Mouse (Mus musculus): ENCODE measurements around the gene Kit.

Kit gene

DNA sequence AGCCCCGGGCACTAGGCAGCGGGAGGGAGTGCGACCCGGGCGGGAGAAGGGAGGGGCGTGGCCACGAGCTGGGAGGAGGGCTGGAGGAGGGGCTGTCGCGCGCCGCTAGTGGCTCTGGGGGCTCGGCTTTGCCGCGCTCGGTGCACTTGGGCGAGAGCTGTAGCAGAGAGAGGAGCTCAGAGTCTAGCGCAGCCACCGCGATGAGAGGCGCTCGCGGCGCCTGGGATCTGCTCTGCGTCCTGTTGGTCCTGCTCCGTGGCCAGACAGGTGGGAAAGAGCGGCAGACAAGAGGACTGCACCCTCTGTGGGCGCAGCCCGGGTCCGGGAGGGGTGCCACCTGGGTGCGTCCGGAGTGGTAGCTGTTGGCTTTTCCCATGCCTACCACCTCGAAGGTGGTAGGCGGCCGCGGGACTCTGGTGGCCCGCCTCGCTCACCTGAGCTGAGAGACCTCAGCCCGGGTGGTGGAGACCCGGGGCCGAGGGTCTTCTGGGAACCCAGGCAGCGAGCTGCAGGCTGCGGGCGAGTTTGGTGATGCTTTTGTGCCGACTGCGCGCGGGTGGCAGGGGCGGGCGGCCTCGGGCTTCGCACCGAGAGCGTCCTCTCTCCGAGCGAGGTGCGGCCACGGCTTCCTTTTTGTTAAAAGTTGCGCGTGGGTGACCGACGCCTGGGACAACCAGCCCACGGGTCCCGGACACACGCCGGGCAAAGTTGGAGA is at the start of gene Kit:
Kit (plus strand) TSS at position 65 of the 715 bp plus-strand sequence.
- peak; percentile 91 for DNase-seq (ENCODE audit: low read depth, low spot score)

DNA sequence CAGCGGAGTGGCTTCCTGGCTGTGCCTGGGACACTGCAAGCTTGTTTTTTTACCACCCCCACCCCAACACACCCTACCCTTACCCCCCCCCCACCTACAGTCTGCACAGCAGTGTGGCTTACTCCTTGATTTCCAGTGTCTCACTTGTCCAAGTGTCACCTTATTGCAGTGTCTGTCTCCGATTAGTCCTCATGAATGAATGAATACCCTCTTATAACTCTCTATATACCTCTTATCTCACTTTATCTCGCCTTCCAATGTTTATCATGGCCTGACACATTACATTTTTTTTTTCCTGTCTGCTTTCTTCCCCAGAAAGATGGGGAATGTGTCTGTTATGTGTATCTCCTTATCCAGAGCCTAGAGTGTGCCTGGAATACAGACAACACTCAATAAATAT is 38.6 kb upstream of the Kit start:
- DNase-seq (ENCODE audit: low read depth, low spot score): no peak

DNA sequence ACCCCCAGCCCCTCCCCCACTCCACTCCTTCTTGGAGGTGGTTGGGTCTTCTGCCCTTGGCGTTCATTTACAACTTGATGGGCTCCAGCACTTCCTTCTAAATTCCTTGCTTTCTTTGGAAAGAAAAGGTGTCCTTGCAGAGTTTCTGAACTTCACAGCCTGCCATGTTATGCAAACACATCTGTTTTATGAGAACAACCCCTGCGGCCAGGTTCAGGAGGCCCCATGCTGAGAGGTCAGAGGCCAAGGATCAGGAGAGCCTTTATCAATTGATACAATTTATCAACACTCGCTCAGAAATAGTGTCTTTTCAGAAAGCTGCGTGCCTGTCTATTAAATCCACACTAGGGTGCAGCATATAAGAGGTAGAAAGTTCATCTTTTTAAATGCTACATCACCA is 37.0 kb upstream of the Kit start:
- no peak for DNase-seq (ENCODE audit: low read depth, low spot score)

DNA sequence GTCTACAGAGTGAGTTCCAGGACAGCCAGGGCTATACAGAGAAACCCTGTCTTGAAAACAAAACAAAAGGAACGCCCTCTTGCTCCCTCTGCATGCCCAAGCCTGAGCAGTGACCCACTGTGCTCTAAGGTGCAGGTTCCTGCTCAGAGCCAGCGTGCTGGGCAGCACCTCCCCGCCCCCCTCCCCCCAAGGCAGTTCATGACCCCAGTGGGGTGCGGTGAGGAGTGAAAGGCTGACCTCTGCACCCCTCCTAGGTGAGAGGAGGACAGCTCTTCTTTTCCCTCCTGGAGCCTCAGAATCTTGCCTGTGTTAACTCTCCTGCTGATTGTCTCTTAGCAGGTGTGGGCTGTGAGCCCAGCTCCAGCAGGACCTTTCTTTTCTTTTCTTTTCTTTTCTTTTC is 36.3 kb upstream of the Kit start:
- no peak for DNase-seq (ENCODE audit: low read depth, low spot score)

DNA sequence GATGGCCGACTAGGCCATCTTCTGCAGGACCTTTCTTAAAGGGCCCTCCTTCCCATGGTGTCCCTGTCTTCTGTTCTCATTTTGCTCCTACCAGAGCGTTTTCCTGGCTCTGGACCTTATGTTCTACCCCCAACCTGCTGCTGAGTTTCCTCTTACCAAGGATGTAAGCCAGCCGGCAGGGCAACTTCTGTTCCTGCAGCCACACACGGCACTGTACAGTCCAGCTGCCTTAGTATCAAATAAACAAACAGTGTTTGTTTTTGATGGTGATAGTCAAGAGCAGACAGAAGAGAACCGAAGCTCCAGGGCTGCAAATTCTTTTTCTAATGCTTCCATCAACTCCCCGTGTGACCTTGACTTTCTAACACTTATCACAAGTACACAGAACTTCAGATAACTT is 35.6 kb upstream of the Kit start:
- DNase-seq (ENCODE audit: low read depth, low spot score): no peak

DNA sequence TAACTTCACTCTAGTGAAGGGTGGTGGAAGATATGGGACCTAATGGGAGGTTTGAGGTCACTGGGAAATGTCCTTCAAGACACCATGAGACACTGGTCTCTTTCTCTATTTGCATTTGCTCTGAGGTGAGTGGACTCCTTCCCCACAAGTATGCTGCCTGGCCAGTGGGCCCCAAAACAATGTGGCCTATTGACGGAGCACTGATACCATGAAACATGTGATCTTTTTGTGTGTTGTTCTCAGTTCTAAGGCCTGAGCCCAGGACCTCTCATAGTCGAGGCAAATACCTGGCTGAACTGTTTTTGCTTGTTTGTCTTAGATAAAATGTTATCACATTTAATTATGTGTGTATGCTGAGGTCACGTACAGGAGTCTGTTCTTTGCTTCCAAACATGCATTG is 31.0 kb upstream of the Kit start:
- no peak for DNase-seq (ENCODE audit: low read depth, low spot score)

DNA sequence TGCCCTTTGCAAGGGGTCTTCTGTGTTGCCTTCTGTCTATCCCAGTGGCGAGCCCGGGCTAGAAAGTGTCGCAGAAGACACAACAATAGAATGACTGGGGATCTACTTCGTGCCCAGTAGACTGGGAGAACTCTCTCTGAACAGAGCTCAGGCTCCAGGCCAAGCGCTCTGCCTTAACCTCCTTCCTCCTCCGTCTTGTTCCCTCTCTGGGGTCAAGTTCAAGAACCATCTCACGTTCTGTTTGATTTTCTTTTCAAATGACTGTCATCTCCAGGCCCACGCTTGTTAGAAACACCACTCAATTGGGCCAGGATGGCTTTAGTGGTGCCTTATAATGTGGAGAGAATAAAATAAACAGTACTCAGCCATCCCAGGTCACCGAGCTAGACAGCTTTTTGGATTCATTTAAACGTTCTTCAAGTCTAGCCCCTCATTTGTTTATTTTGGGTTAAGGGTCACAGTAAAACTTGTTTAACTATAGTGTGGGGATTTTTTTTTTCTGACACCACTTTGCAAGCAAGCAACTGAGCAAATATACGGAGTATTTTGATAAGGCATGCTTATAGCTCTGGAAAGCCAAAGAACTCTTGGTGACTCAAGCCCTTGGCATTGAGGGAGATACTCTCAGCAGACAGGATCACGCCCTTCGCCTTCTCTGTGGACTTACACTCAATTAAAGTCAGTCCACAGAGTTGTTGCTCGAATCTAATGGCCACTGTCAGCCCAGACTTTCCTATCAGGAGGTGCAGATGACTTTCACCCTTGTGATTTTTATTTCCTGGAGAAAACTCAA is 30.0 kb upstream of the Kit start:
- DNase-seq (ENCODE audit: low read depth, low spot score): no peak

DNA sequence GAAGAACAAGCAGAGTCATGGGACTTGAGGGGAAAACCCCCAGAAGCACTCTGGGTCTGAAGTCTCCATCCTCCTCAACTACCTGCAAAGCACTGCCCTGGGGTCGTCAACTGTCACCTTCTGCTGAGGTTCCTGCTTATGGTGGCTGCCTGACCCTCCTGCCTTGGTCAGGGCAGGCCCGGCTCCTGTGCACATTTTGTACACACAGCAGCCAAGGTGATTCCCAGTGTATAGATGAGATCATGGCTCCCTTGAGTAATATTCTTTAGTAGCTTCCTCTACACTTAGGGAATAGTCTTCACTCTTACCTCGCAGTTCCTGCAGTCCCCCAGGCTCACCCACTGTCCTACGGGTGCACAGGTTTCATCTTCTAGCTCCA is 29.5 kb upstream of the Kit start:
- no peak for DNase-seq (ENCODE audit: low read depth, low spot score)

DNA sequence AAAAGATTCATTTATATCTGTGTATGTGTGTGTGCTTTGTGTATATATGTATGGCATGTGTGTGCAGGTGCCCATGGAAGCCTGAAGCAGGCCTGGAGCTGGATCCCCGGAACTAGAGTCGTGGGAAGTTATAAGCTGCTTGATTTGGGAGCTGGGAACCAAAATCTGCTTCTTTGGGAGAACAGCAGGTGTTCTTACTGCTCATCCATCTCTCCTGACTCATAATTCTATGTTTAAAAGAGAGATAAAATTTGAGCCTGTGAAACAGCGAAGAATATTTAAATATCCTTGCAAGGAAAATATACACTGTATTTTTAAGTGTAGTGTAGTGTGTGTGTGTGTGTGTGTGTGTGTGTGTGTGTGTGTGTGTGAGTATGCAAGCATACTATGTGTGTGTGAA is 21.7 kb upstream of the Kit start:
- DNase-seq (ENCODE audit: low read depth, low spot score): no peak

DNA sequence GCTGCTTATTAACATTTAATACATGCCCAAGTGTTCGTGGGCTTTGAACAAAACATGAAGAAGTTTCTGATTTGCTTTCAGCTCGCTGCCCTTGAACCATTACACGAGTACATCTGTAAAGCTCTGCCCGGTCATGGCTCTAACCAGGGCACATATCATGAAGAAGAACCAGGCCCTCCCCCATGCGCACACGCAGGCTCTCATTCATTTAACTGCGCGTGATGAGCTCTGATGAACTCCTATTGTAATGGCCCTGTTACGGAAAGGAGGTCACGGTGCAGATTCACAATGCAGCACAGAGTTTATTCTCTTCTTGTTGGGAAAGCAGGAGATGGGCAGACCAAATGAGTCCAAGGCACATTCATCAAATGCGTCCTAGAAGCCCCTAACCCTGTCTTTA is 17.1 kb upstream of the Kit start:
- DNase-seq (ENCODE audit: low read depth, low spot score): no peak

DNA sequence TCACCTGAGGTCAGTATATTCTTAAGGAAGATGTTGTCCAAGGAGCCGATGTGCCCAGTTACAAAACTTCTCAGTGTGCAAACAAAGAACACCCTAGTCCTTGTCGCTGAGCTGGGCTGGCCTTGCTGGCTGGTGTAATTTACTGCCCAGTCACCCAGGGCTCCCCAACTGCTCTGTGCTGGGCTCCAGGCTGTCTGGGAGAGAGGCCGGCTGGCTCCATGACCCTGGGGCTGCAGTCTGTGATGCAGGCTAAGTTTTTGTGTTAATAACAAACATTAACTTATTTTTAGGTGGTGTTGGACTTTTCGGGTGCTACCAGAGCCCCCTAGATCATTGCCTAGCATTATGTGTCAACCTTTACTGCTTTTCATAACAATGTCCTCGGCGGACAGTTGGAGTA is 15.4 kb upstream of the Kit start:
- DNase-seq (ENCODE audit: low read depth, low spot score): no peak

DNA sequence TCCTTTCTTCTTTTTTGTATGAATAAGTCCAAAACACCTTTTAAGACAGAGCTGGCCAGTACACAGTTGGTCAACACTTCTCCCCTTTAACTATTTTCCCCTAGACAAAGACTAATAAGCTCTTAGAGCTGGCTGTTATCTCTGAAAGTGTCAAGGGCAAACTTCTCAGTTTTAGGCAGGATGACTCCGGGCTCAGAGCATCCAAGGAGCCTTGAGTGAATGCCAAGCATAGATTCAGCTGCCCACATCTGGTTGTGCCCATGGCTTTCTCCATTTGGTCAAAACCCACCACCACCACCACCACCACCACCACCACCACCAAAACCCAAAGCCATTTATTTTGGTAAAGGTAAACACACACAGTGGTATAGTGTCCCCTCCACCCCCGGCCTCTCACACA is 13.5 kb upstream of the Kit start:
- DNase-seq (ENCODE audit: low read depth, low spot score): no peak

DNA sequence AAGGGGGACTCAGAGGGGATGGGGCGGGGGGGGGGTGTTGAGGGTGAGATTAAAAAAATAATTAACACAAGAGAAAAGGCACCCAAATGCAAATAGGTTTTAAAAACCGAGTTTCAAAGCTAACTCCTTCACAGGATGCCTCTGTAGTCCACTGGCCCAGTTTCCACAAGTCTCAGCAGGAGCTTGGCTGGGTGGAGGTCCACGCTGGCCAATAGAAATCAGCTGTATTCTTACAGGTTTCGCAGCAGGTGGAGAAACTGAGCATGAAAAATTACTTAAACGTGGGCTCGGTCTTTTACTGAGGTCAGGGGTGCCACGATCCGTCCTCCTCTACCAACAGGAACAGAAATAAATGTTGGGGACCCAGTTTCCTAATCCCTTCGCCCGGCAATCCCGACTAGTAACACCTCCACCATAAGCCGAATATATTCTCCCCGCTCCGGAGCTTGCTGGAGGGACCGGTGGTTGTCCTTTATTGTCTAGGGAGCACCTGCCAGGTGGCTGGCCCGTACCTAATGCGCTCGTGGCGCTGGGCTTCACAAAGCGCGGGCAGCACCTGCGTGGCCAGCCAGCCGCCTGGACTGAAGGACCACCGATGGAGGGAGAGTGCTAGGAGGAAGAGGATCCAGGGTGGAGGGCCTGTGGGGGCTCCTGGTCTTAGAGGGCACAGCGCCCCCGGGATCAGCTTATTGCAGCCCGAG is 415 bp upstream of the Kit start:
- DNase-seq (ENCODE audit: low read depth, low spot score): no peak

DNA sequence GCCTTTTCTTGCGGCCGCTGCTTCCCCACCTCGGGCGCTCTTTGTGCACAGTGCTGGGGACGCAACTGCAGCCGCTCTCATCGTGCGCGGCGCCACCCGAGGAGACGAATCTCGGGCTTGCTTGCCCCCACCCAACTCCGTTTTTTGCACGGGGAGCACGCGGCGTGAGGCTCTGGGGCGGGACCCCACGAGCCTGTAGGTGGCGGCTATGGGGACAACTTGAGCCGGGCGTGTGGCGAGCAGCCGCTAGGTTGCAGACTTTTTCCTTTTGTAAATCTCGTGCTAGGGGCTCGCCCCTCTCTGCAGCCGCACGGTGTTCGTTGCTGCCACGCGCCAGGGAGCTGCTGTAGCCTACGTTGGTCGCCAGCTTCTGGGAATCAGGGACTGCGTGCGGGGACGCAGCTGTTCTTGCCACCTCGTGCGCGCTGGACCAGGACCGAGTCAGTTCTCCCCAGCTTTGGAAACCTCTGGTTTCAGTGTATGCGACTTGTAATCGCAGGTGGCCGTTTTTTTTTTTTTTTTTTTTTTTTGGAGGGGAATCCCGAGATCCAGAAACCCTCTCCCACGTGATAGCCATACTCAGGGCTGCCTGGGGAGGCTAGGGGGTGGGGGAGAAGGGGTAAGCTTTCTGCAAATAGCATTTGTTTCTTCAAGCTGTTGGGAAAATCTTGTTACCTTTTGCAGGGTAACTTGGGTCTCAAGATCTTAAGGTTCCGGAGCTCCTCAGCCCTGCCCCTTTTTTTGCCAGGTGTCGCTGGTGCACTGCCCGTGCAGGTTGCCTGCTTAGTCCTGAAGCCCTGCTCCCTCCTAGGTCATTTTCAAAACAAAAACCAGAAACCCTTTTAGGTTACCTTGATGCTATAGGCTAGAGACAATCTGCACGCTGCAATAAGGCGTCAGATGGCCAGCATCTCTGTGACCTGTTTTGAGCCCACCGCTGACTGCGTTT is 1.1 kb downstream of the Kit start:
- peak; percentile 79 for DNase-seq (ENCODE audit: low read depth, low spot score)

DNA sequence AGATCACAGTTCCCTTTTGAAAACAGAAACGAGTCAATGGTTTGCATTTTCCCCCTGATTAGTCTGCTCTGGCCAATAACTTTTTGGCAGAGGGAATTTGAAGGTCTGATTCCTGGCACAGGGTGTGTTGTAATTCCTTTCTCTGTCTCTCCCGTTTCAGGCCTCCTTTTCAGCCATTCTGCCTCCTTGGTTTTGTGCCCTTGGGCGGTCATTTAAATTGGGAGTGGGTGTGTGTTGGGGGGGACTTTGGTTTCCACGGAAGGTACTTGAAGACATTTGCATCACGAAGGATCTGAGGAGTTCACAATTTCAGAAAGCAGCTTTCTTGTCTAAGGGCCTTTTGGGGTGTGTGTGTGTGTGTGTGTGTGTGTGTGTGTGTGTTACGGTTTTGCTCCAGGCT is 2.0 kb downstream of the Kit start:
- DNase-seq (ENCODE audit: low read depth, low spot score): no peak

DNA sequence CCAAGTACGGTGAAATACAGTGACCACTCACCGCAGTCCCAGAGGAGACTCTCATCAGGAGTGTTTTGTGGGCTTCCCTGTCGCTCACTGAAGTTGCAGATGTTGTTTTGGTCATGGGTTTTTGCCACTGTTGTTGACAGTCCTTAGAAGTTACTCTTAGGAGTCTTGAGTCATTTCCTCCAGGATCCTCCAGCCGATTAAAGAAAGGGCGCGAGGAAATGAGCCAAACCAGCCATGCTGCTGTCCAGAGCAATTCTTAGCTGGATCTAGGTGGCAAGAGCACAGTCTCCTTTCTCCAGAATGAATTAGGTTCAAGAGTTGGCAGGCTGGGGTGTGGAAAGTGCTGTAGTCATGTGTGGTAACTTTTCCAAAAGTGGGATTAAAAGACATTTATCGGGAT is 3.4 kb downstream of the Kit start:
- DNase-seq (ENCODE audit: low read depth, low spot score): no peak

DNA sequence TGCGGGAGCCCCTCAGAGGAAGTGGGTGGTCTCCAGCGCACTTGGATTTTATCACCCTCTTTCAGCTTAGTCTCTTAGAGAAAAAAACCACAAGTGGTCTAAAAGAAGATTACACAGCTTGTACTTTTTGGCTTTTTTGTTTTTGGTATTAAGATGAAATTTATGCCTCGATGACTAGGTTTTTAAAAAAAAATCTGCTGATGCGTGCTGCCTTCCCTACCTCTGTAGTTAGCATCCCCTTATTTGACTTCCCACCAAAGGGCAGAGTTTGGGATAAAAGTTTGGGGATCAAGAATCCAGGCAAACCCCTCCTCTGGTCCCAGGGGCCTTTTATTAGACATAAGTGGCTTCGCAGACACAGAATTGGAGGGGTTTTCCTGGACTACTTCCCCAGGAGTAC is 4.5 kb downstream of the Kit start:
- no peak for DNase-seq (ENCODE audit: low read depth, low spot score)

DNA sequence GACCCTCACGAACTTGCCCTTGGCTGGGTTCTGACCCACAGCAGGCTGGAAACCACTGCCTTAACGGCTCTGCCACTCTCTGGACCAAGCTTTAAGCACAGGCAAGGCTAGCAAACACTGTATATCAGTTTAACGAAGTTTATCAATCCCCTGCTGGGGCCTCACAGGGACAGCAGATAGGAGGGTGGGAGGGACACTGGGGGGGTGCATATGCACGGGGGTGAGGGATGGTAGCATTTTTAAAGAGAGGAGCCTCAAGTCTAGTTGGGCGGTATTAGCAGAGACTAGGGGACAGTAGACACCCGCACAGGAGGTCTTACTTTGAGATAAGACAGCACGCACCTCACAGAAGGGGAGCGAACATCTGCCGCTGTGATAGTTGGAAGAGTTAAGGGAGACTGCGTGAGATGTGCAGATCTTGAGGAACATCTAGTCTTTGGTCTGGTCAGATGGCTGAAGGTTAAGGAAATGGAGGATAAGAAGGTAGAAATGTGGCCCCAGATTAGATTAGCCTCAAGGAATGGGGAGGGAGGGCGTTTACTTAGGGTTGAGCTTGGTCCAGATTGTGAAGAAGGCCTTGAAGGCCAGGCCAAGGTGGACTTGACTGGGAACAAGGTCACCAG is 5.0 kb downstream of the Kit start:
- DNase-seq (ENCODE audit: low read depth, low spot score): no peak

DNA sequence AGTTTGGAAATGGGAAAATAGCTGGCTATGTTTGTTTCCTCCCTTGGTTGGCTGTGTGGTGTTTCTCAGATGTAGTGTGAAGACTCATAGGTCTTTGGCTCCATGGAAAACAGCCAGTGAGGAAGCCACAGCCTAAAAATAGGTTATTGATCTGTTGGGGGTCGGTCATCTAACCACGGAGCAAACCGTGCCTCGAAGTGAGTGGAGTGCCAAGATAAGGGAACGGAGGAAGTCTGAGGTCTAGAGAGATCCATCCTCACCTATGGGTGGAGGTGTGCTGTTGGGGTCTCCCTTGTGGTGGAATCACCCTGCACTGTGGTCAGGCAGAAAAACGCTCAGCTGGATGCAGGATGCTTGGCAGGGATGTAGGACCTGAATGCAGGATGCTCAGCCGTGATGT is 7.2 kb downstream of the Kit start:
- DNase-seq (ENCODE audit: low read depth, low spot score): no peak

DNA sequence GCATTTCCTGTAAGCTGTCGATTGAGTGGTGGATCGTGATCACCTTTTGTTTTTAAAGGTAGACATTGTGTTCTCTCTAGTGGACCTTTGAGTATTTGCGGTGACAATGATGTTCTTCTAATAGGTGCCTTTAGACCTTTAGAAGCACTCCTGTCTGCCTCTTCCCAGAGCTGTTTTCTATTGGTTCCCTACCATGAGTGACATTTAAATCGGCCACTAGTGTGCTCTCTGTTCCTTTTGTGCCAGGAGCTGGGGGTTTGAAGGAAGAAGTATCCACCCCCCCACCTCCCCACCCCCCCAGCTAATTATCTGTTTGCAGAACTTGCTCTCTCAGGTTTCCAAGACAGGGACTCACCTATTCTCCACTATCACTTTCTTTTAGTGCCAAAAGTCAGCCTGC is 13.1 kb downstream of the Kit start:
- DNase-seq (ENCODE audit: low read depth, low spot score): no peak
